Mouse (Mus musculus): ENCODE measurements around the gene Olfr1337. TPM values are rescaled to one million over a fixed set of nuclear protein-coding genes. Genes with fewer than 3 reads are reported as not detected.

Gene Olfr1337
- polyA plus RNA-seq, 1 experiment from 2014 or later = not detected

Other genes with a start within 250 kb of the Olfr1337 start
- 20.0 and 20.1 TPM in 2 replicates for gene Tmem125, start 238.5 kb downstream of the Olfr1337 start, polyA plus RNA-seq (2015; fragmentation: Nextera tagmentation; extraction: Ambion mirVana)
- 0.97 and 1.0 TPM in 2 replicates for gene Cfap57, start 161.8 kb downstream of the Olfr1337 start, polyA plus RNA-seq (2015; fragmentation: Nextera tagmentation; extraction: Ambion mirVana)
- gene Ebna1bp2, start 161.8 kb downstream of the Olfr1337 start, polyA plus RNA-seq (2015; fragmentation: Nextera tagmentation; extraction: Ambion mirVana) = 105 and 118 TPM in 2 replicates
- not detected in 2 replicates for gene Olfr62, start 123.6 kb downstream of the Olfr1337 start, polyA plus RNA-seq (2015; fragmentation: Nextera tagmentation; extraction: Ambion mirVana)
- gene Olfr1342, start 89.8 kb downstream of the Olfr1337 start, polyA plus RNA-seq (2015; fragmentation: Nextera tagmentation; extraction: Ambion mirVana) = not detected in 2 replicates
- not detected in 2 replicates for gene Olfr1341, start 79.1 kb downstream of the Olfr1337 start, polyA plus RNA-seq (2015; fragmentation: Nextera tagmentation; extraction: Ambion mirVana)
- not detected in 2 replicates for gene Olfr1340, start 62.4 kb downstream of the Olfr1337 start, polyA plus RNA-seq (2015; fragmentation: Nextera tagmentation; extraction: Ambion mirVana)
- not detected in 2 replicates for gene Olfr1339, start 50.4 kb downstream of the Olfr1337 start, polyA plus RNA-seq (2015; fragmentation: Nextera tagmentation; extraction: Ambion mirVana)
- gene Olfr1338, start 23.8 kb downstream of the Olfr1337 start, polyA plus RNA-seq (2015; fragmentation: Nextera tagmentation; extraction: Ambion mirVana) = not detected in 2 replicates
- not detected in 2 replicates for gene Olfr1335, start 27.4 kb upstream of the Olfr1337 start, polyA plus RNA-seq (2015; fragmentation: Nextera tagmentation; extraction: Ambion mirVana)
- not detected in 2 replicates for gene Olfr1333, start 53.7 kb upstream of the Olfr1337 start, polyA plus RNA-seq (2015; fragmentation: Nextera tagmentation; extraction: Ambion mirVana)
- not detected in 2 replicates for gene Olfr1331, start 82.1 kb upstream of the Olfr1337 start, polyA plus RNA-seq (2015; fragmentation: Nextera tagmentation; extraction: Ambion mirVana)
- gene Olfr1330, start 106.0 kb upstream of the Olfr1337 start, polyA plus RNA-seq (2015; fragmentation: Nextera tagmentation; extraction: Ambion mirVana) = 0.05 TPM in 1 of 2 replicates, not detected in the other
- gene Olfr1329, start 134.9 kb upstream of the Olfr1337 start, polyA plus RNA-seq (2015; fragmentation: Nextera tagmentation; extraction: Ambion mirVana) = not detected in 2 replicates
- not detected in 2 replicates for gene Olfr1328, start 156.0 kb upstream of the Olfr1337 start, polyA plus RNA-seq (2015; fragmentation: Nextera tagmentation; extraction: Ambion mirVana)
- not detected in 2 replicates for gene Lao1, start 179.0 kb upstream of the Olfr1337 start, polyA plus RNA-seq (2015; fragmentation: Nextera tagmentation; extraction: Ambion mirVana)